Mouse (Mus musculus) embryonic facial prominence, embryonic 13.5 days (tissue): ENCODE measurements around the gene Fars2. TPM values are rescaled to one million over a fixed set of nuclear protein-coding genes. Genes with fewer than 3 reads are reported as not detected.

Experiments used
- ATAC-seq: fragments of 200-750 bp; cut with Nextera tagmentation; 2 replicates; pipeline ENCODE4 v1.8.0; 2017; ENCODE audit warnings: low read depth; ENCODE audit not compliant: insufficient number of reproducible peaks, insufficient read depth, low FRiP score, low TSS enrichment
- H3K27ac ChIP-seq: fragments of 300-500 bp; sonication (generic); 2 replicates; pipeline ENCODE4 v1.5.1; 2015; ENCODE audit warnings: moderate library complexity, mild to moderate bottlenecking, inconsistent platforms
- H3K27me3 ChIP-seq: fragments of 300-500 bp; sonication (generic); 2 replicates; pipeline ENCODE4 v1.6.1; 2015; ENCODE audit warnings: mild to moderate bottlenecking, inconsistent platforms
- H3K36me3 ChIP-seq: fragments of 300-500 bp; sonication (generic); 2 replicates; pipeline ENCODE4 v1.6.1; 2015; ENCODE audit warnings: mild to moderate bottlenecking, inconsistent platforms
- H3K4me1 ChIP-seq: fragments of 300-500 bp; sonication (generic); 2 replicates; pipeline ENCODE4 v1.6.1; 2015; ENCODE audit warnings: inconsistent platforms
- H3K4me2 ChIP-seq: fragments of 300-500 bp; sonication (generic); 2 replicates; pipeline ENCODE4 v1.6.1; 2015; ENCODE audit warnings: moderate library complexity, mild to moderate bottlenecking, inconsistent platforms
- H3K4me3 ChIP-seq: fragments of 300-500 bp; sonication (generic); 2 replicates; pipeline ENCODE4 v1.5.1; 2015; ENCODE audit warnings: mild to moderate bottlenecking, inconsistent platforms
- H3K9ac ChIP-seq: fragments of 300-500 bp; sonication (generic); 2 replicates; pipeline ENCODE4 v1.6.1; 2015; ENCODE audit warnings: mild to moderate bottlenecking, inconsistent platforms
- H3K9me3 ChIP-seq: fragments of 300-500 bp; sonication (generic); 2 replicates; pipeline ENCODE4 v1.6.1; 2016; ENCODE audit warnings: inconsistent platforms
- WGBS: fragments of 180-500 bp; shearing (Covaris S2); methylation state at CpG from one replicate; pipeline ENCODE4 v1.1.7; 2015; ENCODE audit warnings: mixed read lengths; 5-methylcytosine and 5-hydroxymethylcytosine counted together
- polyA plus RNA-seq: library from polyadenylated mRNA; unstranded; fragments of >200 nt; fragmentation: Nextera tagmentation; extraction: Ambion mirVana; gene quantifications from 2 replicates; pipeline ENCODE4 v1.2.1, GENCODE M21; 2015

Gene Fars2
- polyA plus RNA-seq, 1 experiment from 2014 or later: 34.6 TPM

- WGBS: 80% methylated on average over 5 of the region's 5 CpGs
- H3K36me3 ChIP-seq: no peaks in the 10 kb centered on the region
- H3K9ac ChIP-seq: no peak overlapping the region
- ATAC-seq: no peak
- peaks cover 3% of the 10 kb centered on the region; the same call in 1 of the 2 replicates for H3K4me1 ChIP-seq
- H3K4me3 ChIP-seq: no peak overlapping the region
- no peak overlapping the region for H3K27ac ChIP-seq
- no peaks in the 10 kb centered on the region for H3K27me3 ChIP-seq
- H3K9me3 ChIP-seq: no peaks in the 10 kb centered on the region
- no peak overlapping the region for H3K4me2 ChIP-seq
Measured at GRCm38 (mm10) chr13:36477648-36478047, 360.4 kb downstream of the Fars2 start.

DNA sequence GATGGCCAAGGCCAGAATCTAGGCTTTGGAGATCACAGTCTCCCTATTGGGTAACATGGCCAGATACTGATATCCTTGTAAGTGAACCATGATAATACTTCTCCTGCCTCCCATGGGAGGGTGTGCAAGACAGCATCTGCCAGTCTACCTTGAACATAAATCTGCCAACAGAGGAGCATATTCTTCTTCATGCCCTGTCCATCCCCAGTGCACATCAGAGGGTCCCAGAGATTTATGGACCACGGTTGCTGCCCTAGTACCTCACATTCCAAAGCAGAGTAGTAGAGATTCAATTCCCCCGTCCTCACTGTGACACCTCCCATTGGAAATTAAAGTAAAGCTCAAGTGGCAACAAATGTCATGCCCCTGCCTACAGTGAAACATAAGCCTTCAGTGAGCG lies 361.0 kb downstream of the Fars2 start:
- Histone ChIP-seq H3K4me3 (no peak overlapping the region), H3K36me3 (no peaks in the 10 kb centered on the region), H3K27ac (no peak overlapping the region), H3K4me1 (peaks cover 3% of the 10 kb centered on the region; the same call in 1 of the 2 replicates), H3K27me3 (no peaks in the 10 kb centered on the region), H3K4me2 (no peak overlapping the region), H3K9ac (no peak overlapping the region), H3K9me3 (no peaks in the 10 kb centered on the region)
- no peak for ATAC-seq
- 40% methylated on average over 3 of the region's 3 CpGs for WGBS

DNA sequence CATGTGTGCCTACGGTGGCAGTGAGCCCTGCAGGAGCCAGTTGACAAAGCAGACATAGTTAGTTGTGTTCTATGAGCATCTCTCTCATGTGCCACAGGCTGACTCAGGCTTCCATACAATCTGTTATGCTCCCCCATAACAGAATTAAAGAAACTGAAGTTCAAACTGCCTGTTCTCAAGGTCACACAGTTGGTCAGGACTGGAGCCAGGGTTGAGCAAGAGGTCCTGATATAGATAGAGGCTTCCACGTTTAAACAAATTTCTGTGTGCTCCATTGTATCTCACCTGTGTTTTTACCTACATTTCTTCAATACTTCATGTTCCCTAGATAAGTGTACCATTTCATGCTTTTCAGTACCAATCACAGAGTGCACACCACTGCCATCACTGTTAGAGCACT lies 362.9 kb downstream of the Fars2 start:
- H3K36me3 ChIP-seq: no peaks in the 10 kb centered on the region
- no peak for ATAC-seq
- H3K27me3 ChIP-seq: no peaks in the 10 kb centered on the region
- H3K4me3 ChIP-seq: no peak overlapping the region
- H3K9me3 ChIP-seq: no peaks in the 10 kb centered on the region
- H3K4me1 ChIP-seq: peaks cover 3% of the 10 kb centered on the region; the same call in 1 of the 2 replicates
- H3K4me2 ChIP-seq: no peak overlapping the region
- no peak overlapping the region for H3K27ac ChIP-seq
- 85% methylated on average over 2 of the region's 2 CpGs for WGBS
- H3K9ac ChIP-seq: no peak overlapping the region

- WGBS: 89% methylated on average over 2 of the region's 2 CpGs
- Histone ChIP-seq H3K27me3 (no peaks in the 10 kb centered on the region), H3K27ac (no peak overlapping the region), H3K4me1 (no peaks in the 10 kb centered on the region), H3K9ac (no peak overlapping the region), H3K4me3 (no peak overlapping the region), H3K9me3 (no peaks in the 10 kb centered on the region), H3K4me2 (no peak overlapping the region), H3K36me3 (no peaks in the 10 kb centered on the region)
- no peak for ATAC-seq
Measured at GRCm38 (mm10) chr13:36484391-36484790, 367.2 kb downstream of the Fars2 start.

DNA sequence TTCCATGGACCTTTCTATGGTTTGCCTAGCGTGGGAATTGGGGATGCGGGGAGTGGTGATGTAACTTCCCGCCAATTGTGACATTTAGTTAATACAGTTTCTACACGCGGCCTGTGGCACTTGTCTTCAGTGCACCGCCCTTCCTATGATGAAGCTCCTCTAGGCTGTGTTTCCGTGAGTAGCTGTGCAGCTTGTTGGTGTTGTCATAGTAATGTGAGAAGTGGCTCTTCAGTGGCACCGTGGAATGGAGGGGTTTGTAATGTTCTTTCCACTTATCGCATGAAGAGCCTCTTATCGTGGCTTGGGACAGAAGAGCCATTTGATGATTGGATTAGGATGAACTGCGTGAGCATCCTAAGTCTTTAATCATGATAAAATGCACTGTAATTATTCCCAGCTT lies 369.5 kb downstream of the Fars2 start:
- no peaks in the 10 kb centered on the region for H3K36me3 ChIP-seq
- H3K27ac ChIP-seq: no peak overlapping the region
- WGBS: 83% methylated on average over 11 of the region's 11 CpGs
- no peaks in the 10 kb centered on the region for H3K9me3 ChIP-seq
- no peaks in the 10 kb centered on the region for H3K27me3 ChIP-seq
- no peak overlapping the region for H3K4me2 ChIP-seq
- no peak overlapping the region for H3K9ac ChIP-seq
- H3K4me3 ChIP-seq: no peak overlapping the region
- ATAC-seq: no peak
- no peaks in the 10 kb centered on the region for H3K4me1 ChIP-seq

GRCm38 (mm10) chr13:36489365-36489764 lies 372.2 kb downstream of the Fars2 start:
- no peak overlapping the region for H3K9ac ChIP-seq
- 73% methylated on average over 2 of the region's 2 CpGs for WGBS

GRCm38 (mm10) chr13:36490612-36491011 lies 373.4 kb downstream of the Fars2 start:
- Histone ChIP-seq H3K36me3 (no peaks in the 10 kb centered on the region), H3K4me3 (no peak overlapping the region), H3K9me3 (no peaks in the 10 kb centered on the region), H3K4me1 (no peaks in the 10 kb centered on the region), H3K9ac (no peak overlapping the region), H3K27ac (no peak overlapping the region), H3K4me2 (no peak overlapping the region), H3K27me3 (no peaks in the 10 kb centered on the region)
- ATAC-seq: no peak
- WGBS: 55% methylated on average over 7 of the region's 7 CpGs

More at GRCm38 (mm10) chr13:36489365-36489764, 372.2 kb downstream of the Fars2 start:
- H3K4me1 ChIP-seq: no peaks in the 10 kb centered on the region
- no peak overlapping the region for H3K27ac ChIP-seq
- no peak for ATAC-seq
- H3K4me3 ChIP-seq: no peak overlapping the region
- no peaks in the 10 kb centered on the region for H3K36me3 ChIP-seq
- no peaks in the 10 kb centered on the region for H3K9me3 ChIP-seq
- H3K4me2 ChIP-seq: no peak overlapping the region
- H3K27me3 ChIP-seq: no peaks in the 10 kb centered on the region

GRCm38 (mm10) chr13:36492397-36492796 lies 375.2 kb downstream of the Fars2 start:
- Histone ChIP-seq H3K9ac (no peak overlapping the region), H3K4me1 (no peaks in the 10 kb centered on the region), H3K27me3 (no peaks in the 10 kb centered on the region), H3K36me3 (no peaks in the 10 kb centered on the region), H3K4me3 (no peak overlapping the region), H3K27ac (no peak overlapping the region), H3K9me3 (no peaks in the 10 kb centered on the region), H3K4me2 (no peak overlapping the region)
- WGBS: 72% methylated on average over 3 of the region's 3 CpGs
- ATAC-seq: no peak

DNA sequence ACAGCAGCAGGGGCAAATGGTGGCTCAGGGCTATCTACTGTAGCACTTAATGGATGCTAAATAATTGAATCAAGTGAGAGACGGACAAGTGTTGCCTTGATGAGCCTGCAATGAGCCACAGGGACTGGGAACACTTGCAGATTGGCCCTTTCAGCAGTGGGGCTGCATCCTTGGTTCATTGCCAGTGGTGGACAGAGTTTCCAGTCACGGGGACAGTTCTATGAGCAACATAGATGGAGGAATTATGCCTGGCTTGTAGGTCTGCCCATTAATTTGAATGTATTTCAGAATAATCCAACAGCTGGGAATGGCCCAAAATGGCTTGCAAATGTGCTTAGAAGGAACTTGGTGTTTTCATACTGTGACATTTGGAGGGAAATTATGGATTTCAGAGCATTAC lies 376.1 kb downstream of the Fars2 start:
- H3K27ac ChIP-seq: no peak overlapping the region
- H3K36me3 ChIP-seq: no peaks in the 10 kb centered on the region
- no peaks in the 10 kb centered on the region for H3K9me3 ChIP-seq
- H3K4me2 ChIP-seq: no peak overlapping the region
- no peaks in the 10 kb centered on the region for H3K27me3 ChIP-seq
- no peak for ATAC-seq
- no peaks in the 10 kb centered on the region for H3K4me1 ChIP-seq
- WGBS: 63% methylated on average over 2 of the region's 2 CpGs
- H3K9ac ChIP-seq: no peak overlapping the region
- no peak overlapping the region for H3K4me3 ChIP-seq

GRCm38 (mm10) chr13:36493762-36494161 lies 376.6 kb downstream of the Fars2 start:
- Histone ChIP-seq H3K4me1 (no peaks in the 10 kb centered on the region), H3K27ac (no peak overlapping the region), H3K36me3 (no peaks in the 10 kb centered on the region), H3K9ac (no peak overlapping the region), H3K27me3 (no peaks in the 10 kb centered on the region), H3K4me3 (no peak overlapping the region), H3K9me3 (no peaks in the 10 kb centered on the region), H3K4me2 (no peak overlapping the region)
- no peak for ATAC-seq
- 86% methylated on average over 7 of the region's 7 CpGs for WGBS

DNA sequence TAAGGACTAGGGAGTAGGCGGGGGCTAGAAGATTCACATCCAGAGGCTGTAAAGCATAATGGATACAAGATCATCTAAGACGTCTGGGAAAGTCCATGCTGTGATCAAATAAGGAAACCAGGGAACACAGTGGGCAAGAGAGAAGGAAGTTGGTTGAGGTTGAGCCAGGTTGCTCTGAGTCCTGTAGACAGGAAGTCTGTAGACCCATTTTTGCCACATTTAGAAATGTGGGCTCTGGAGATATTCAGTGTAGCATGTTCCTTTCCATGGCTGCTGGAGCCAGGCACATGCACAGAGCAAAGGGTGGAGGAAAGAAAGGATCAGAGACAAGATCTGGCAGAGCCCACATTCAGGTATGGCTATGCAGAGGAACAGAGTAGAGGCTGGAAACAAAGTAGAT lies 378.8 kb downstream of the Fars2 start:
- no peak overlapping the region for H3K9ac ChIP-seq
- no peak for ATAC-seq
- H3K4me3 ChIP-seq: no peak overlapping the region
- no peaks in the 10 kb centered on the region for H3K4me1 ChIP-seq
- 82% methylated on average over 2 of the region's 2 CpGs for WGBS
- no peak overlapping the region for H3K4me2 ChIP-seq
- H3K27ac ChIP-seq: no peak overlapping the region
- no peaks in the 10 kb centered on the region for H3K9me3 ChIP-seq
- H3K27me3 ChIP-seq: no peaks in the 10 kb centered on the region
- no peaks in the 10 kb centered on the region for H3K36me3 ChIP-seq

DNA sequence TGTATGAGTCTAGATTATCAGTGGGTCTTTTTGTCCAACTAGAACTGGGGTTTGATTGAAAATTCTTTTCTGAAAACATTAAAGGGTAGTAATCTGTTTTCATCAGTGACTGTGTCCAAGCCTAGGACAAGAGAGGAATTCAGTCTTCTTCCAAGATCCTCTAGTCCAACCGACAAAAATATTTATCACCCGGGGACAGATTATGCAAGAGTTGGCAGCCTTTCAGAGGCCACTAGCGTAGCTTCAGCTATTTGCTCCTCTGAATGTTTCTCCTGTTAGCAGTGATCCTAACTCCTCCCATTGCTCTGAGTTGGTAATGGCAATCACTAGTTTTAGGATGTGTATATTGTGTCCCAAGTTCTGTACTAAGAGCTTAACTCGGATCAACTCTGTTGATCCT lies 380.1 kb downstream of the Fars2 start:
- Histone ChIP-seq H3K9me3 (no peaks in the 10 kb centered on the region), H3K36me3 (no peaks in the 10 kb centered on the region), H3K4me1 (no peaks in the 10 kb centered on the region), H3K27ac (no peak overlapping the region), H3K9ac (no peak overlapping the region), H3K4me3 (no peak overlapping the region), H3K27me3 (no peaks in the 10 kb centered on the region), H3K4me2 (no peak overlapping the region)
- WGBS: 78% methylated on average over 4 of the region's 4 CpGs
- no peak for ATAC-seq

DNA sequence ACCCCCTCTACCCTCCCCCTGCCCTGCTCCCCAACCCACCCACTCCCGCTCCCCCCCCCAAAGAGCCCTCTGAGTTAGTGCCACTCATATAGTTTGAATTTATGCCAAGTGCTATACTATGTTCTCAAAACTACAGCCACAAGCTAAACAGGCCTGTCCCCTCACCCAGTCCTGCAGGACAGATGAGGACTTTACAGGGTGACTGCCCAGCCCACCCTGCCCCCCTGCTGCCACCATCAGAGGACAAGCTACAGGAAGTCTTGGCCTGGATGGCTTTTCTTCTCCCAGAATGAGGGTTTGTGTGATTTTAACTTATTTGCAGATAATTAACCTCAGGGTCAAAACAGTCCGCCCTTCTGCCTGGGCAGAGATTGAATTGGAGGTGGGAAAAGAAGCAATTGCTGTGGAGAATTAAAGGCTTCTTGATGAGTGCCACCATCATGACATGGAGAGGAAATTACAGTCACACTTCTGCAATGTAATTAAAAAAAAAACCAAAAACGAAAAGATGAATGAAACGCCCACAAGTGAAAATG lies 383.2 kb downstream of the Fars2 start:
- Histone ChIP-seq H3K9ac (no peak overlapping the region), H3K4me2 (no peak overlapping the region), H3K4me3 (no peak overlapping the region), H3K36me3 (no peaks in the 10 kb centered on the region), H3K27ac (no peak overlapping the region), H3K9me3 (no peaks in the 10 kb centered on the region), H3K27me3 (no peaks in the 10 kb centered on the region), H3K4me1 (no peaks in the 10 kb centered on the region)
- ATAC-seq: no peak
- WGBS: 68% methylated on average over 4 of the region's 4 CpGs
